Mouse (Mus musculus): ENCODE measurements at regions not wholly inside any gene's neighbourhood (a gene's known extent, or its start where the extent isn't known, plus 50 kb on each side); places are given as distances from the start of the nearest gene placed in this dataset.
A peak's percentile ranks its signal among the peaks of the same experiment; 100 is the strongest.
"Not testable (repeated sequence)": the region's sequence is repeated elsewhere in the genome, so short reads cannot be mapped to it uniquely, and the experiment has no call there.

DNA sequence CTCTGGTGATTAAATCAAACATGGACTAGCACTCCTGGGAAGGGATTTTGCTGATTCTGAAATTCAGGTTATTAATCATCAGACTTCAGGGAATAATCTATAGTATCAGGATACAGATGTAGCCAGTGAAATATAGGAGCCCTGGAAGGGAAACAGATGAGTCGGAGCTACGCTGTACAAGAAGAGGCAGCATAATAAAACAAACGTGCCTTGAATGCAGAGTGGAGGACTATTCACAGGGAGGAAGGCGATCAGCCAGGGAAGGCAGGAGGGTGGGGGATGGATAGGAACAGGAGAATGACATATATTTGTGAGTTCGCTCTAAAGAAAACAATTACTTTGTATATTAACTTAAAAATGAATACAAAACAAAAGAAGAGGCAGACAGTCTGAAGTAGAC, 286.6 kb upstream of the Got2 start:
- ATAC-seq (replicated peaks; ENCODE audit: poor library complexity) = no peak

DNA sequence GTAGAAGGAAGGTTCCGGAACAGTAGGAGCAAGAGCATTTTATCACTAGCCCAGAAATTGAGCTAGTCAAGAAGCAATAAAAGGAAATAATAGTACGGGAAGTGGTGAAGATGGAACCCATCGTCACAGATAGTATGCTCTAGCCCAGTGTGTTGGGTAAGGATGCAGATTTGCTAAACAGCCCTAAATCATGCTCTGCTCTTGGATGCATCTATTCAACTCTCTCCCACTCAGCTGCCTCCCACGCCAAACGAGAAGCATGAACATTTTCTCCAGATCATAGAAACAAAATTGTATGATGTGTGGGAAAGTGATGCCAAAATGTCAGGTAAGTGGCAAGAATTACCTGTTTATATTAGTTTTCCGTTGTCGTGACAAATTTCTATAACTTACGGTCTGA, 276.6 kb upstream of the Got2 start:
- no peak for ATAC-seq (replicated peaks; ENCODE audit: poor library complexity)

DNA sequence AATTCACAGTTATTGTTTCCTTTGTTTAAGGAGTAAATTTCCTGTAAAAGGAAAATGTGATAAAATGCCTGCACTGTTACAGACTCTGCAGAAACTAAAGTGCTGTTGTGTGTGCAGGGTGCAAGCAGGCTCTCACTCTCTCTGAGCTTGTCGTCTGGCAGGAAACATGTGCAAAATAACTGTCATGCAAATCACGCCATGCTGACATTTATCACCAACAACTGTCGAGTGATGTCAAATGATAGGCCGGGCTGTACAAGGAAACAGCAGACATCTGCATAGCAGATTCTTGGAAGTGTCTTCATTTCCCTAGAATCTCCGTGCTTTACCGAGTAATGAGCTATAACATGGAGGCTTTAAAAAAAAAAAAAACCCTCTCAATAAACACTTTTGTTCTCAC, 271.6 kb upstream of the Got2 start:
- no peak for ATAC-seq (replicated peaks; ENCODE audit: poor library complexity)

DNA sequence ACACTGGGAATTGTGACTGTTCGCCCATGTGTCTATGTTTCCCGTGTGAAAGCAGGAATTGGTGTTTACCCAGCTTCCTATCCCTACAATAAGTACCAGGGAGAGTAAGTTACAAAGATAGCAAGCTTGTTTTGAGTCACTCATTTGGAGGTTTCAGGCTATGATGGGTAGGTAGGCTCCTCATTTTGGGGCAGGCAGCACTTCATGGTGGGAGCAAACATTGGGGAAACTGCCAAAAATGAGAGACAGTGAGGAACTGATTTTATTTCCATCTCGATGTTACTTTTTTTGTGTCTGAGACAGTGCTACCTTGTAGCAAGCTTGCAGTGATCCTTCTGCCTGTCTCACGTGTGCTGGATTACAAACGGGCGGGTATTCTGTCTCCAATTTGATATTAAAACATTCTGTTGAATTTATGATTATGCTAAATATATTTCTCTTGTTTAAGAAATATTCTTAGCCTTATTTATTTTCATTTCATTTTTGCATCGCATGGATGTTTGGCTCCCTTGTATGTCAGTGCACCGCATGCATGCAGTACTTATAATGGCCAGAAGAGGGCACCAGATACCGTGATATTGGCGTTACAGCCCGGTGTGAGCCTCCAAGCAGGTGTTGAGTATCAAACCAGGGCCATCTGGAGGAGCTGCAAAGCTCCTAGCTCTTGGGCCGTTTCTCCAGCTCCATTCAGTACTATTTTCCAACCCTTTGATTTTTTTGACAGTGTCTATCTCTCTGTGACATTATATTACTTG, 264.3 kb upstream of the Got2 start:
- ATAC-seq (replicated peaks; ENCODE audit: poor library complexity) = peak; percentile 97

DNA sequence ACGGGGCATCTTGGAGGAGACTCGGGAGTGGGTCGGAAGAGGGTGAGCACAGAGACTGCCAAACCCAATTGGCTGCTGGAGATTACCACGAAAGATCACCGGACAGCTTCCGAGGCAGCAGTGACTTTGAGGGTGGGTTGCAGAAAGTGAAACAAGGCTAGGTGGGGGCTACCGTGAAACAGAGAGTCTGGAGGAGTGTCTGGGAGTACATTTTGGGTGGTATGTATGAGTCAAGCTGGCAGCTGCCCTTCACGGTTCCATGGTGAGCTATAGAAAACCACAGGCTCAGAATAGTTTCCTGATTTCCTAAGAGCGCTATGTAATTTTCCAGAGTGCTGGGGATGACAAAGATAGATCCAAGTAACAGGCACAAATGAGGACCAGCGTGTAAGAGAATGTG, 263.7 kb upstream of the Got2 start:
- ATAC-seq (replicated peaks; ENCODE audit: poor library complexity) = no peak

DNA sequence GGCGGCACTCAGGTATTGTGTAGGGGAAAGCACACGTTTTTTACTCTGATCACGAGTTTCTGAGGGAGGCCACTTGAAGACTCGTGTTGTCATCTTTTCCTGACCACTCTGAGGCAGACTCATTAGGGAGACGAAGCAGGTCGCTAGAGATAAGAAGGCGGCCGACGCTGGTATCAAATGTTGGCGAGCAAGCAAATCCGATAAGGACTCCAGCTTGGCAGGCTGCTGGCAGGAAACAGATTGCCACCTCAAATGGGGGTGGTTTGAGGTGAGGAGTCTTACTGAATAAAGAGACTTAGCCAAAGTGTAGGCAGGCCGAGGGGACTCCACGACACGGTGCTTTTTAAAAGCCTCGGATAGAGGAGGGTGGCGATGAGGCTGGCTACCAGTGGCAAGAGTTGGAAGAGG, 262.7 kb upstream of the Got2 start:
- ATAC-seq (replicated peaks; ENCODE audit: poor library complexity) = no peak

DNA sequence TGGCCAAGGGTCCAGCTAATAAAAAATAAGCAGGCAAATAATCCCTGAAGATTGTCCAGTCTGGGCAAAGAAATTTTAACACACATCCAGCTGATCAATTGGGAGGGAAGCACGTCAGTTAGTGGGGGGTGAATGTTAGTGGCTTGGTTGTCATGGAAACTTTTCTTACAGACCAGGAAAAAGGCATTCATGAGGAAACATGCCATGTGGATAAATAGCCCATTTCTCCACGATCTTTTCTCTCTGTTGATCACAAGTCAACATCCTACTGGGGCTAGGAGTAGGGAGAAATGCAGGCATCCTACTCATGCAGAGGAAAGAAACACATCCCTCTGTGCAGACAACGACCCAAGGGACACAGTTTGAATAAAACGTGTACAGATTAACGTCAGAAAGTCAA, 243.8 kb upstream of the Got2 start:
- no peak for ATAC-seq (replicated peaks; ENCODE audit: poor library complexity)

DNA sequence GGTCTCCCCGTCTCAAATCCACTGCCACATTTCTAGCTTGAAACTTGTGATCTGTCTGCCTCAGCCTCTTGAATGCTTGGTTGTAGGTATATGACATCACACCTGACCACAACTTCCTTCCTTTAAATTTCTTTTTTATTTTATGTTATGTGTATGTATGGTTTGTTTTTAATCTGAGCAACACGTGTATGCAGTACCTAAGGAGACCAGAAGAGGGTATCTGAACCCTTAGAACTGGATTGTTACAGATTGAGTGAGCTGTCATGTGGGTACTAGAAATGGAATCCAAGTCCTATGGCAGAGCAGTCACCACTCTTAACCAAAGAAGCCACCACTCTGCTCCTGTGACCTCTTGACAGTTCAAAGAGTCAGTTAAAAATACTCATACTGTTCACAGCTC, 240.0 kb upstream of the Got2 start:
- no peak for ATAC-seq (replicated peaks; ENCODE audit: poor library complexity)

DNA sequence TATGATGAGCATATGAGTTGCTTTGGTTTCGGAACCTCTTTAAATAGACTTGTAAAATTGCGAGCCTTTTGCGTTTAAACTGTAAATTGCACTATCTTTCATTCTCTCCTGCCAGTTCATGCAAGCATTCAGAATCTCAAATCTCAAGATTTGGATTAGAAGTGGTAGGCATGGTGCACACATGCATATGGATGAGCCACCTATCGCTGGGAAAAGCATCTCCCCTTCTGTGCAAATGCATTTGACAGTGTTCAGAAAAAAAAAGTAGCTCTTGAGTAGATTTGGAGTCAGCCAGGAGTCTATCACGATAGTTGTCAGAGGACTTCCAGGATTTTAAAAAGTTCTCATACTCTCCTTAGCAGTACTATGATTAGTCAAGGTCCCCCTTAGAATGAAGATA, 212.5 kb upstream of the Got2 start:
- ATAC-seq (replicated peaks; ENCODE audit: poor library complexity) = no peak

DNA sequence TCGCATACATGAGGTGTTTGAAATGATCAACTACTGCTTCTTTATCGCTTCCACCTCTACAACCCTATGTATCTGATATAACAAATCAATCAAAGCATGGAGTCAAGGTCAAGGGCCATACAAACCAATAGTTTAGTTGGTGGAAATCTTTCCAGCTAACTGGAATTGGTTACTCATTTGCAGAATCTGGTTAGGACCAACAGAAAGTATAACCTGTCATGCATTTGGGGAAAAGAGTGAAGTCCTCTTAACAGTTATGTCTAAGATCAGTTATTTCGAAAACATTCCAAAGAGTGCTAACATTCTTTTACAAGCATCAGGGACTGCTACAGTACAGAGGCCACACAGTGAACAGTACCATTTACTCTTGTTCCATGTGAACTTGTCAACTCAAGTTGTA, 204.6 kb upstream of the Got2 start:
- ATAC-seq (replicated peaks; ENCODE audit: poor library complexity) = no peak

DNA sequence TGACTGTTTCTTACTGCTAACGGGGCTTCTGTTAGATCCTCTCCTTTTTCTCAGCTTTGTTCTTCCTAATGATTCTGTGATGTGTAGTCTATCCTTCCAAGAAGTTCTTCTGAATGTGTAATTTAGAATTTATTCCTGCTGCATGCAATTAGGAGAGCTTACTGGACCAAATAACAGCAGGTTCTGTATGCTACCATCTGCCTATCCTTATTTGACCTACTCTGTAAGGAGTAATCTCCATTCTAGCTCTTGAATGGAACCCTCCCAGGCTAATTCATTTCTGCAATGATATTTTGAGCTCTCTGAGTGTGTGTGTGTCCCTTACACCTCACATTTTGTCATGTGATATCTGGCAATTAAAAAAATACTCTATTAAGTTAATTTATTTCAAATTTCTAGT, 201.9 kb upstream of the Got2 start:
- ATAC-seq (replicated peaks; ENCODE audit: poor library complexity) = no peak

DNA sequence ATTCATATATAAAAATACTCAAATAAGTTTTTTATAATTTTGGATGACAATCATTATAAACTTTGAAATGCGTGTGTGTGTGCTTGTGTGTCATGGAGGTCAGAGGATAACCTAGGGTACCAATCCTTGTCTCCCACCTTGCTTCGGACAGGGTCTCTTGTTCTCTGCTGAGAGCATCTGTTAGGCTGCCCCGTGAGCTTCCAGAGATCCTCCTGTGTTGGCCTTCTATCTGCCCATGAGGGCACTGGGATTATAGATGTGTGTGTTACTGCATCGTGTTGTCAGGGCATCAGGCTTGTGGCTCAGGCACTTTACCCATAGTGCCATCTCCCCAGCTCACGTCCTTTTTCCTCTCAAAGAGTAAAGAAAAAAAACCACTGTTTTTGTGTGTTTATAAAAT, 180.0 kb upstream of the Got2 start:
- no peak for ATAC-seq (replicated peaks; ENCODE audit: poor library complexity)

DNA sequence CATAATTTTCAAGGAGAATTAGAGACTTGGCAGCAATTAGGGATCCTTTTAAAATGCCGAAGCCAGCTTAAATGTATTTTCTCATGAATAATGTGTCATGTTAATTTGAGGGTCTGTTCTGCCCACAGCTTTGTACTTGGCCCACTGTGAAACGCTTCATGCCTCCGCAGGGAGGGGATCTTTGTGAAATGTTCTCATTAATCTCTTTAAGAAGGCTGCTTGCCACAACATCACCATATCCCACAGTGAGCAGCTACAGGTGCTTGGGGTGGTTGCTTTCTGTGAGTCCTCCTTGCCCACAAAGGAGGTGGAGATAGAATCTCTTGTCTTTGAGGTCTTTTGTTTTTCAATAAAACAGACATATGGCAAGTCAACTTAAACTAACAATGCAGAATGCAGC, 159.3 kb upstream of the Got2 start:
- ATAC-seq (replicated peaks; ENCODE audit: poor library complexity) = no peak

DNA sequence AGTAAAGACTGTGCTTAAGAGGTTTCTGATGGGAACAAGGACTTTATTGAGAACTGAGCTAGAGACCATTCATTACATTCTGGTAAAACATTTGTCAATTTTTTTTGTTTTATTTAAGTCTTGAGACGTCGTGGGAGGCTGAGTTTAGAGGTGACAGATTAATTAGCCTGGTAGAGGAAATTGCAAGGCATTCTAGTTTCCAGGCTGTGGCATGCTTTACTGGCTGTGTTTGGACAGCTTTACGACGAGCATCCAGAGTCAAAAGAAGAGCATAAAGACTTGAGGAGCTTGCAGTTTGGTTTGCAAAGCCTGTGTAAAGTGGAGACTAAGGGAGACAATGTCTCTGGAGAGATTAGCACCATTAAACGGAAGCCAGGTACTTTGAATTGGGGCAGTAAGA, 154.0 kb upstream of the Got2 start:
- ATAC-seq (replicated peaks; ENCODE audit: poor library complexity) = no peak

DNA sequence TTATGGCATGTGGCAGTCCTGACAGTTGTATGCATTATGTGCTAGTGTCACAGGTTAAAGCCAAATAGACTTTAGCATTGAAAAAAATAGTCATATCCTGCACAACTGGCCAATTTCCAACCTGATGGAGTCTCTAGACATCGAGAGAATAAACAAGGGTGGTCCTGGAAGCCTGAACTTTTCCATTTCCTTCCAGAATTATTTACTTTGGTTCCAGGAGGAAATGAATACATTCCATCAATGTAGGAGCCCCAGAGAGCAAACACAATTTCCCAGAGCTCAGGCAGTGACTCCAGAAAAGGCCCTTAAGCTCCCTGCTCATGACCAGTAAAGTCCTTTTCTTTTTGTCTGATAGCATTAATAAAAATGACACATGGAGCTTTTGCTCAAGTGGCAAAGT, 151.9 kb upstream of the Got2 start:
- no peak for ATAC-seq (replicated peaks; ENCODE audit: poor library complexity)

DNA sequence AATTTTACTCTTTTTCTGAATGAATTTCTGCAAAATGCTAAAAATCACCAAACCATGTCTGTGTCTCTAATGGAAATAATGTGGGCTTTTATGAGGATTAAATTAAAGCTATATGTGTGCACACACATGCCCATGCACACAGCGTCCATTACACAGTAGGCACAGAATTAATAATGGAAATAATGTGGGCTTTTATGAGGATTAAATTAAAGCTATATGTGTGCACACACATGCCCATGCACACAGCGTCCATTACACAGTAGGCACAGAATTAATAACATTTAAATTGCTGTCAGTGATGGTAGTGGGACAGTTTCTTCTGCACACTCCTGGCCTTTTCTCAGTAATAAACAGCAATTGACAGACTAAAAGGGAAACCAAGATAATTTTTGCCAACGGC, 130.4 kb upstream of the Got2 start:
- not testable (repeated sequence) for ATAC-seq (replicated peaks; ENCODE audit: poor library complexity)

DNA sequence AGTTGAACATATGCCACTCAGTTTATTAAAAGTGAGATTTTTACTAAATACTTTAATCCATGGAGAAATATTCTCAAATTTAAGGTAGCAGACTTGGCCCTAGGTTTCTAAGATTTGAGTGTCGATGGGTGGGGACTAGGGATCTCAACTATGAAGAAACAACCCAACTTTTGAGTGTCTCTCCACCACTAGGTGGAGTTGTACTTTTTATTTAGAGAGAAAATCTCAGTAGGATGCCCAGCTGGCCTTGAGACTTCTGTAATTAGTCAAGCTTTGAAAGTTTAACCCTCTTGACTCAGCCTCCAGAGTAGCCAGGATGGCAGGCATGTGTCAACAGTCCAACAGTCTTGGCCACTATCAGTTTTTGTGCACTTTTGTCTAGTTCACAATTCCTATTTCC, 123.7 kb upstream of the Got2 start:
- no peak for ATAC-seq (replicated peaks; ENCODE audit: poor library complexity)

DNA sequence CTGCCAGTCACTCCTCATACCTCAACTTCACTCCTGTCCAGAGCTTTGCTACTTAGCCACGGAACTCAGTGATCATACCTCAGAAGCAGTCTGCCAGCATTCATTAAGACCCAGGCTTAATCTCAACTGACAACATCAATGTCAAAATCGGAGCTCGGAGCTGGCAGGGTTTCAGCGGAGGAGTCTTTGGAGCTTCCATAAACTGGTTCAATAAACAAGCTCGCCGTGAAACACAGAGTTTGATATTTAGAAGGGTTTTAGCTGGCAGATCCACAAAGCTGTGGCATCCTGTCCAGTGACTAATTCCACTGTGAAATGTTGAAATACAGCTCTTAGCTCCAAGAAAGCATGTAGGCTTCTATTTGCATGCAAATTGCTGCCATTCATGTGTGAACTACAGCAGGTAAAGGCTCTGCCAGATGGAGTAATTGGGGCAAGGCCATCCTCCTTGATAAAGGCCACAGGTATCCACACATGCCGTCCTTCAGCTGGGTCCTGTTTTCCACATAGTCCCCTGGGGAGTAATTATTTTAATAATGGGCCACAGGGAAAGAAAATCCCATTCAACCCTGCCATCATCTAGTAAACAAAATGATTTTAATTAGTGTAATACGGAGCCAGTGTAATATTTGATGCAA, 103.6 kb upstream of the Got2 start:
- no peak for ATAC-seq (replicated peaks; ENCODE audit: poor library complexity)

DNA sequence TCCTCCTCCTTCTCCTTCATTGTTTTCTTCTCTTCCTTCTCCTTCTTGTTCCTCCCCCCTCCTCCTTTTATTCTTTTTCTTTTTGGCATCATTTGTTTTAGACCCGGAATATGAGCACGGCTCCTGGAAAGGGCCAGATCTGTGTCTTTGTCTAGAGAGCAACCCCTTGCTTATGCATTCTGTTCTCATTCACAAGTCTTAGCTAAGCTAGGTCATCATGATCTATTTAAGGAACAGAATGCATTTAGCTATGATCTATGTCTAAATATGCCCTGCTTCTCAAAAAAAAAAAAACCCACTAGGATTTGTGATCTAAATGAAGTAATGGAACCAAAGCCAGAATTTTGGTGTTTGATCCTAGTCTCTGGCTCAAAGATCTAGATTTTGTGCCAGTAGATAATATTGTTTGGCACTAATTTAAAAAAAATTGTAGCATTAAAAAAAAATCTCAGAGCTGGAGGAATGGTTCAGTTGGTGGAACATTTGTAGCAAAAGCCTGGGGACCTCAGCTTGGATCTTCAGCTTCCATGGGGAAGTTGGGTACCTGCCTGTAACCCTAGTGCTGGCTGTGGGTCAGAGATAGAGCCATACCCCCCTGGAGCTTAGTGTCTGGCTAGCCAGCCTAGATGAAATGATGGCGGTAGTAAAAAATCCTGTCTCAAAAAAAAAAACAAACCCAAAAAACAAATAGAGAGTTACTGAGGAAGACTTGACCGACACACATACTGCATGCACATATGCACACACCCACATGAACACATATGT, 100.5 kb upstream of the Got2 start:
- ATAC-seq (replicated peaks; ENCODE audit: poor library complexity) = no peak

DNA sequence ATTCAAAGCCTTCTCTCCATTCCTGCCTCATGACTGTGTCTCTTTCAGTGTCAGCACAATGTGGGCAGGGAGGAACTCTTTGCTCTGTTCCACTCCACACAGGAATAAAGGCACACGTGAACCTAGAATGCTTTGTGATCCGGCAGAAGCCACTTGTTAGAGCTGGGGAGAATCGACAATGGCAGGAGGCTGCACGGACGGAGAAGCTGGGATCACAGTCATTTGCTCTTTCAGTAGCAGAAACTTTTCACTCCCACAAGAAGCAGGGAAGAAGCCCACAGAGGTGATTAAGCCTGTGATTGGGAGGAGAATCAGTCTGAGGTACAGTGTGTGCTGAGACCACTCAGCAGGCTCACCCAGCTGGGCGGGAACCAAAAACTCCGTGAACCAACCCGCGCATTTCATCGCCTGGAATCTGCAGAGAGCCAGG, 98.7 kb upstream of the Got2 start:
- ATAC-seq (replicated peaks; ENCODE audit: poor library complexity) = no peak

DNA sequence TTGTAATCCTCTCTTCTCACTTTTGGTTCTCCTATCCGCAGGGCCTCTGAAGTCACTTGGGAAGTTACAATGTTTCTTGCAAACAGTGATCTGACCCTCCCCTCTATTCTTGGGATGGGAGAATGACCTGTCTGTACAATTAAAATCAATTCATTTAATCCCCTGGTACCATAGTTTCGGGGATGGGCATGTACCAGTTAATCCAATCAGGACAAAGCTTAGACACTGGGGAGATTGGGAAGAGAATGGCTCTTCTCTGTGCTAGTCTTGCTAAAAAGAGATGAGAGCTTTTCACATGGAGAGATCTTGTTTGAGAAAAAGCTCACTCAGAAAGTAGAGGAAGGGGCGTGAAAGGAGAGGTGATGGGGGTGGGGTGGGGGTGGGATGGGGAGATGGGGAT, 98.1 kb upstream of the Got2 start:
- ATAC-seq (replicated peaks; ENCODE audit: poor library complexity) = no peak

DNA sequence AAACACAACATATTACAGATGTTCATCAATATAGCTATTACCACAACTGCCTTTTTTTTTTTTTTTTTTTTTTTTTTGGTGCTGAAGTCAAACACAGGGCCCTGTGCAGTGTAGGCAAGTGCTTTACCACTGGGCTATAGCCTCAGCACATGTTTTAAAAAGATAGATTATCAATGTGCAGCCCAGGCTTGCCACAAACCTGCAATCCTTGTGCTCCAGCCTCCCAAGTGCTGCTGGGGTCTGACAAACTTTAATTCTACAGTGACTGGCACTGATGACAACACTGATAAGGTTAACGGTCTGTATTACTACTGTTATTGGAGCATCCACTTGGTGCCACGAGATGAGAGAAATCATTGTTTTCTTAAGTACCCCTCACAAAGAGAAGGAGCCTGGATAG, 95.3 kb upstream of the Got2 start:
- ATAC-seq (replicated peaks; ENCODE audit: poor library complexity) = no peak

Data from megakaryocyte progenitor cell, adult 5-6 weeks (primary cell).